Mouse (Mus musculus) testis, adult 2 months (tissue): ENCODE measurements around the gene Acot7.

Source experiments
- CTCF ChIP-seq: fragments of 200-500 bp; IDR thresholded peaks from 2 replicates; pipeline ENCODE4 v1.5.1; 2012; ENCODE audit warnings: low read depth, mild to moderate bottlenecking, inconsistent platforms, low read length, moderate library complexity; ENCODE audit not compliant: control insufficient read depth, insufficient read depth, insufficient replicate concordance
- POLR2A ChIP-seq: fragments of 200-500 bp; IDR thresholded peaks from 2 replicates; pipeline ENCODE4 v1.6.1; 2012; ENCODE audit warnings: low read depth, mild to moderate bottlenecking, inconsistent platforms, low read length, moderate library complexity; ENCODE audit not compliant: control insufficient read depth

DNA sequence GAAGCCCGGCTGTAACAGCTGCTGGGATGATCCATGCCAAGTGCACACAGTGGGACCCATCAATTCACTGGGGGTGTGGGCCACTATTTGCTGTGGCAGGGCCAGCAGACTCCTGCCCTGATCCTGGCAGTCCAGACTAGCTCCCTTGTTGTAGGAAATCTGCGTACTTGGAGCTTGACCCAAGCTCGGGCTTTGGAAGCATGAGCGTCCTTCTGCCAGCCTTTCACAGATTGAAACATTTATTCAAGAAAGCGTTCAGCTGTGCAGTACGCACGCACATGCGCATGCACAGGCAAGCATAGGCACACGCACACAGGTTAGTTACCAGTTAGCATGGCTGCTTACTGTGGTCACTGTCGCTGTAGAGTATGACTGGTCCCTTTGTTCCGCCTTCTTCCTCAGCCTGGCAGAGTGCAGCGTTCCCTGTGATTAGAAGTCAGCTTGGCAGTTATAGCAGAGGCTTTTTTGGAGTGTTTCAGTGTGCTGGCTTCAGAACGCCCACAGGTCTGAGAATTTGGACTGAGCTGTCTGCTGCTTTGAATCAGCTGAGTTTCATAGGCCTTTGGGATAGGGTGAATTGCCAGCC lies 49.1 kb downstream of the Acot7 start:
- TF ChIP-seq CTCF = no peak
- no peak for TF ChIP-seq POLR2A
